Mouse (Mus musculus): Measurements from ENCODE around the gene D7Ertd443e. TPM values are rescaled to one million over a fixed set of nuclear protein-coding genes. Genes with fewer than 3 reads are reported as not detected.

Gene D7Ertd443e
- polyA plus RNA-seq, 1 experiment from 2014 or later, result 0.72 TPM

Other genes with a start within 250 kb of the D7Ertd443e start
- gene Adam12, start 153.5 kb downstream of the D7Ertd443e start, polyA plus RNA-seq (2014; fragmentation: Nextera tagmentation; extraction: Ambion mirVana), result 22.6 and 24.7 TPM in 2 replicates